In the genomic region with DNA sequence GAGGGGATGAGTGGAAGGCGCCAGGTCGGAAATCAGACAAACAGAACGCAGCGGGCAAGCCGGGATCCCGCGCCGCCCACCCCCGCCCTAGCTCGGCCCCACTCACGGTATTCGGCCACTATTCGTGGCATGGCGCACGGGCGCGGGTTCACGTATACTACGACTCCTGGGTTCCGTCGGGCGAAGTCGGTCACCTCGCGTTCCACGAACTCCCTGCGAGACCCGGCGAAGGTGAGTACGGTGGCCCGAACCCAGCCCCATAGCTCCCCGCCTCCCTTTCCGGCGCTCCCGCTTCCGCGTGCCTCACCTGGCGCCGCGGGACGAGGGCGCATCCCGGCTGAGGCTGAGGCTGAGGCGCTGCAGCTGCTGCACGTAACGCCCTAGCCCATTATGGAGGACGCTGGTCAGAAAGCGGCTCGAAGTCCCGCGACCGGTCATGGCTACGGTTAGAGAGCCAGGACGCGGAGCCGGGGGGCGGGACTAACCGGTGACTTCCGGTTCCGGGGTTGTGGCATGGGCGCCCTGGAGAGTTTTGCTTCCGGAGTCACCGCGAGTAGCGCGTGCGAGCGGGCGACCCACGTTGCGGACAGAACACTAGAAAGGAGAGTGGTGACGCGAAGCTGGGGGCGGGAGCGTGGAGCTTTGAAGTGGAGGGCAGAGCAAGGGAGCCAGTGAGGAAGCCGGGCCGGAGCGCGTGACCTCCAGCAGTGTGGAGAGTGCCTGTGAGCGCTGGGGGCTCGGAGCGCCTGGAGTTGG, we compare ENCODE assay signal across 1 mouse cellular context.
TF ChIP-seq lines count a peak whose summit lies in the region.

A gene (minus strand): TSS at position 486 of the 756 bp plus-strand sequence.

TF ChIP-seq in CH12.LX, 34 proteins besides CTCF, POLR2A, EP300 and RAD21 (continued from another document):
- TF ChIP-seq NRF1 (IDR thresholded peaks at IDR 0.05; ENCODE audit: low read depth, low read length) = peak; percentile 47; the same call in 1 of the 2 replicates
- no peak; the same call in 1 of the 2 replicates for TF ChIP-seq TBP (conservative IDR thresholded peaks at IDR 0.05; ENCODE audit: low read depth, low read length)
- peak; percentile 99 for TF ChIP-seq MXI1 (IDR thresholded peaks at IDR 0.05; ENCODE audit: low read depth, low read length)
- 0 out of 2 replicates have a peak, but pooled peaks have one; percentile 40 for TF ChIP-seq MAZ (IDR thresholded peaks at IDR 0.05; ENCODE audit: low read depth, low read length)
- peak; percentile 96 for TF ChIP-seq SIN3A (IDR thresholded peaks at IDR 0.05; ENCODE audit: low read length)
- TF ChIP-seq RCOR1 (conservative IDR thresholded peaks at IDR 0.05; ENCODE audit: low read depth, low read length) = peak; percentile 50; the same call in 1 of the 2 replicates
- TF ChIP-seq JUND (conservative IDR thresholded peaks at IDR 0.05; ENCODE audit: low read depth, low read length) = no peak
- TF ChIP-seq TCF12 (IDR thresholded peaks at IDR 0.05; ENCODE audit: low read depth, low read length) = peak; percentile 74
- TF ChIP-seq NELFE (IDR thresholded peaks at IDR 0.05; ENCODE audit: low read depth, low read length) = peak; percentile 63
- no peak for TF ChIP-seq USF2 (conservative IDR thresholded peaks at IDR 0.05; ENCODE audit: low read depth, low read length)
- TF ChIP-seq ELF1 (IDR thresholded peaks at IDR 0.05; ENCODE audit: low read depth, low read length) = peak; percentile 89
- TF ChIP-seq USF1 (IDR thresholded peaks at IDR 0.05; ENCODE audit: low read depth, low read length) = peak; percentile 23; the same call in 1 of the 2 replicates
- no peak for TF ChIP-seq MAFK (IDR thresholded peaks at IDR 0.05; ENCODE audit: insufficient replicate concordance, low read length)
- TF ChIP-seq SMC3 (IDR thresholded peaks at IDR 0.05; ENCODE audit: low read depth, low read length) = no peak
- peak; percentile 97 for TF ChIP-seq MYC (IDR thresholded peaks at IDR 0.05; ENCODE audit: low read depth, low read length)
- peak; percentile 91; the same call in 1 of the 2 replicates for TF ChIP-seq KAT2A (IDR thresholded peaks at IDR 0.05; ENCODE audit: insufficient replicate concordance, low read length)
- no peak for TF ChIP-seq UBTF (IDR thresholded peaks at IDR 0.05; ENCODE audit: low read depth, low read length)
- TF ChIP-seq PAX5 (IDR thresholded peaks at IDR 0.05; ENCODE audit: low read length) = no peak
- no peak for TF ChIP-seq JUN (IDR thresholded peaks at IDR 0.05; ENCODE audit: insufficient read depth, low read depth, low read length)
- TF ChIP-seq BHLHE40 (IDR thresholded peaks at IDR 0.05; ENCODE audit: low read depth, low read length) = peak; percentile 82
- TF ChIP-seq ZNF384 (IDR thresholded peaks at IDR 0.05; ENCODE audit: low read depth, low read length) = no peak
- TF ChIP-seq MAX (IDR thresholded peaks at IDR 0.05; ENCODE audit: low read length) = peak; percentile 97
- TF ChIP-seq IRF4 (IDR thresholded peaks at IDR 0.05; ENCODE audit: low read depth, low read length) = peak; percentile 59; the same call in 1 of the 2 replicates
- no peak for TF ChIP-seq ZC3H11A (IDR thresholded peaks at IDR 0.05; ENCODE audit: low read depth, low read length)
- TF ChIP-seq E2F4 (IDR thresholded peaks at IDR 0.05; ENCODE audit: insufficient replicate concordance, low read depth, low read length) = no peak
- TF ChIP-seq POLR2AphosphoS2 (IDR thresholded peaks at IDR 0.05; ENCODE audit: low read depth, low read length) = peak; percentile 81
- TF ChIP-seq MEF2A (IDR thresholded peaks at IDR 0.05; ENCODE audit: borderline replicate concordance, low read depth, low read length) = peak; percentile 57; the same call in 1 of the 2 replicates
